Mouse (Mus musculus): ENCODE measurements around the gene Syn3. TPM values are rescaled to one million over a fixed set of nuclear protein-coding genes. Genes with fewer than 3 reads are reported as not detected.

Gene Syn3
- polyA plus RNA-seq, 2 experiments, result 0.11 to 0.14 TPM

- Histone ChIP-seq H3K36me3 (replicated peaks; ENCODE audit: control insufficient read depth, insufficient read depth, low read depth) (no peaks in the 10 kb centered on the region), H3K4me2 (ENCODE audit: low read depth) (no peak overlapping the region), H3K4me1 (replicated peaks; ENCODE audit: control insufficient read depth in 2 of 2, insufficient read depth in 2 of 2, low read length in 1 of 2) (peaks cover 0 to under 1% of the 10 kb centered on the region in 2 experiments; a peak in 2 of 4 replicates), H3K9me3 (ENCODE audit: control insufficient read depth, low read length) (no peaks in the 10 kb centered on the region), H3K27ac (no peak overlapping the region), H3K27me3 (ENCODE audit: control insufficient read depth, insufficient read depth, low read length) (no peaks in the 10 kb centered on the region), H3K9ac (replicated peaks) (no peak overlapping the region), H3K4me3 (ENCODE audit: insufficient read depth in 1 of 2, low read depth in 2 of 2, low read length in 2 of 2) (no peak overlapping the region)
- 45% methylated on average over 6 of the region's 6 CpGs for WGBS (ENCODE audit: insufficient replicate concordance)
- TF ChIP-seq CTCF (IDR thresholded peaks at IDR 0.05; ENCODE audit: low read depth), result no peak
- no peak for TF ChIP-seq EP300 (IDR thresholded peaks at IDR 0.05; ENCODE audit: low read depth)
- no peak for DNase-seq (ENCODE audit: low read depth in 3 of 3, low spot score in 3 of 3)
- ATAC-seq (ENCODE audit: insufficient read depth), result no peak
Observed at GRCm38 (mm10) chr10:86098363-86098762, 400.3 kb downstream of the Syn3 start.

GRCm38 (mm10) chr10:86093109-86094035, 405.3 kb downstream of the Syn3 start:
- no peak overlapping the region for H3K4me2 ChIP-seq (ENCODE audit: low read depth)
- no peaks in the 10 kb centered on the region for H3K9me3 ChIP-seq (ENCODE audit: control insufficient read depth, low read length)
- no peak overlapping the region for H3K4me3 ChIP-seq (ENCODE audit: insufficient read depth in 1 of 2, low read depth in 2 of 2, low read length in 2 of 2)
- H3K36me3 ChIP-seq (replicated peaks; ENCODE audit: control insufficient read depth, insufficient read depth, low read depth), result no peaks in the 10 kb centered on the region
- TF ChIP-seq EP300 (IDR thresholded peaks at IDR 0.05; ENCODE audit: low read depth) (no peak), CTCF (IDR thresholded peaks at IDR 0.05; ENCODE audit: low read depth) (no peak)
- peaks cover 0 to 3% of the 10 kb centered on the region in 2 experiments; a peak in 2 of 4 replicates for H3K4me1 ChIP-seq (replicated peaks; ENCODE audit: control insufficient read depth in 2 of 2, insufficient read depth in 2 of 2, low read length in 1 of 2)
- no peaks in the 10 kb centered on the region for H3K27me3 ChIP-seq (ENCODE audit: control insufficient read depth, insufficient read depth, low read length)
- DNase-seq (ENCODE audit: low read depth in 3 of 3, low spot score in 3 of 3) (no peak), ATAC-seq (ENCODE audit: insufficient read depth) (no peak)
- 39% methylated on average over 14 of the region's 14 CpGs for WGBS (ENCODE audit: insufficient replicate concordance)
- H3K9ac ChIP-seq (replicated peaks), result no peak overlapping the region
- no peak overlapping the region for H3K27ac ChIP-seq

DNA sequence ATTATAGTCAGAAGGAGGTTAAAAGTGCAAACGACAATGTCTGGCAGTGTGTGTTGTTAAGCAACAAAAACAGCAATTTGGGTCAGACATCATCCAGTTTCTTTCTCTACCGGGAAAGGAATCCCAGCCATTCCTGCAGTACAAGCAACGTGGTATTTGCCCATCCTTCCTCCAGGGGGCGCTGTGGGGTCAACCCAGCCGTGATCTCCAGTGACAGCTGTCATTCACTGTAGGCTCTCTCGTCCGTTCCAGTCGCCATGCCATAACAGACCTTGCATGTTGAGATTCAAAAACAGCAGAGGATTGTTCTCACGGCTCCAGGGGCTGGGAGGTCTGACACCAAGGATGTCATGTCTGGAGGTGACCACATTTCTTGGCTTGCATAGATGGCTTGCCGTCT, 406.8 kb downstream of the Syn3 start:
- 39% methylated on average over 10 of the region's 10 CpGs for WGBS (ENCODE audit: insufficient replicate concordance)
- Histone ChIP-seq H3K27ac (no peak overlapping the region), H3K4me2 (ENCODE audit: low read depth) (no peak overlapping the region), H3K27me3 (ENCODE audit: control insufficient read depth, insufficient read depth, low read length) (no peaks in the 10 kb centered on the region), H3K36me3 (replicated peaks; ENCODE audit: control insufficient read depth, insufficient read depth, low read depth) (no peaks in the 10 kb centered on the region), H3K9me3 (ENCODE audit: control insufficient read depth, low read length) (no peaks in the 10 kb centered on the region), H3K9ac (replicated peaks) (no peak overlapping the region), H3K4me3 (ENCODE audit: insufficient read depth in 1 of 2, low read depth in 2 of 2, low read length in 2 of 2) (no peak overlapping the region), H3K4me1 (replicated peaks; ENCODE audit: control insufficient read depth in 2 of 2, insufficient read depth in 2 of 2, low read length in 1 of 2) (peaks cover 0 to 3% of the 10 kb centered on the region in 2 experiments; a peak in 2 of 4 replicates)
- ATAC-seq (ENCODE audit: insufficient read depth), result no peak
- no peak for DNase-seq (ENCODE audit: low read depth in 3 of 3, low spot score in 3 of 3)
- TF ChIP-seq CTCF (IDR thresholded peaks at IDR 0.05; ENCODE audit: low read depth) (peak; percentile 94), EP300 (IDR thresholded peaks at IDR 0.05; ENCODE audit: low read depth) (no peak)

GRCm38 (mm10) chr10:86079921-86080320, 418.8 kb downstream of the Syn3 start:
- WGBS (ENCODE audit: insufficient replicate concordance), result 60% methylated on average over 9 of the region's 9 CpGs
- H3K4me1 ChIP-seq (replicated peaks; ENCODE audit: control insufficient read depth in 2 of 2, insufficient read depth in 2 of 2, low read length in 1 of 2), result no peaks in the 10 kb centered on the region
- no peaks in the 10 kb centered on the region for H3K27me3 ChIP-seq (ENCODE audit: control insufficient read depth, insufficient read depth, low read length)
- H3K9ac ChIP-seq (replicated peaks), result no peak overlapping the region
- H3K36me3 ChIP-seq (replicated peaks; ENCODE audit: control insufficient read depth, insufficient read depth, low read depth), result no peaks in the 10 kb centered on the region
- no peaks in the 10 kb centered on the region for H3K9me3 ChIP-seq (ENCODE audit: control insufficient read depth, low read length)
- no peak overlapping the region for H3K4me3 ChIP-seq (ENCODE audit: insufficient read depth in 1 of 2, low read depth in 2 of 2, low read length in 2 of 2)
- ATAC-seq (ENCODE audit: insufficient read depth), result peak; percentile 43; the same call in 1 of the 2 replicates
- no peak for DNase-seq (ENCODE audit: low read depth in 3 of 3, low spot score in 3 of 3)
- H3K4me2 ChIP-seq (ENCODE audit: low read depth), result no peak overlapping the region
- no peak overlapping the region for H3K27ac ChIP-seq
- TF ChIP-seq CTCF (IDR thresholded peaks at IDR 0.05; ENCODE audit: low read depth) (no peak), EP300 (IDR thresholded peaks at IDR 0.05; ENCODE audit: low read depth) (no peak)

- no peaks in the 10 kb centered on the region for H3K9me3 ChIP-seq (ENCODE audit: control insufficient read depth, low read length)
- H3K27ac ChIP-seq, result no peak overlapping the region
- 63% methylated on average over 2 of the region's 2 CpGs for whole genome bisulfite sequencing (ENCODE audit: insufficient replicate concordance)
- H3K4me3 ChIP-seq (ENCODE audit: insufficient read depth in 1 of 2, low read depth in 2 of 2, low read length in 2 of 2), result no peak overlapping the region
- no peak for DNase-seq (ENCODE audit: low read depth in 3 of 3, low spot score in 3 of 3)
- H3K9ac ChIP-seq (replicated peaks), result no peak overlapping the region
- no peaks in the 10 kb centered on the region for H3K4me1 ChIP-seq (replicated peaks; ENCODE audit: control insufficient read depth in 2 of 2, insufficient read depth in 2 of 2, low read length in 1 of 2)
- no peaks in the 10 kb centered on the region for H3K36me3 ChIP-seq (replicated peaks; ENCODE audit: control insufficient read depth, insufficient read depth, low read depth)
- no peaks in the 10 kb centered on the region for H3K27me3 ChIP-seq (ENCODE audit: control insufficient read depth, insufficient read depth, low read length)
- no peak overlapping the region for H3K4me2 ChIP-seq (ENCODE audit: low read depth)
- ATAC-seq (ENCODE audit: insufficient read depth), result no peak
- TF ChIP-seq EP300 (IDR thresholded peaks at IDR 0.05; ENCODE audit: low read depth), result no peak
- no peak for TF ChIP-seq CTCF (IDR thresholded peaks at IDR 0.05; ENCODE audit: low read depth)
Observed at GRCm38 (mm10) chr10:86078761-86079160, 419.9 kb downstream of the Syn3 start.
